Mouse (Mus musculus): ENCODE data around the gene Rims1.

Rims1 gene

DNA sequence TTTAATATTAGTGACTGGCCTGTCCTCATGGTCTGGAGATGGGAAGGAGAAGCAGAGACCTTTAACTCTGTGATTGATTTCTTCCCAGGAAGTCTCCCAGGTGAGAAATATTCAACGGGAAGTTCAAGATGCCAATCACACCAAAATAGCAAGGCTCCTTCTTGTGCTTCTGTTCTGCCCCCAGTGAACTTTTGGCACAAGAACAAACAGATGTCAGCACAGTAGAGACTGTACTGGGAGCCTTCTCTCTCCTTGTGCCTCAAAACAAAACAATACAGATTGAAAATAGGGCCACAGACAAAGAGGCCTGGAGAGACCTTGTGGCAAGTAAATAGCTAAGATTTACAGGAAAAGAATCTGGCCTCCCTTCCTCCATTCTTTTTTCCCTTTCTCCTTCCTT, 110.7 kb downstream of the Rims1 start:
- no peak for DNase-seq (ENCODE audit: low read depth, low spot score)

DNA sequence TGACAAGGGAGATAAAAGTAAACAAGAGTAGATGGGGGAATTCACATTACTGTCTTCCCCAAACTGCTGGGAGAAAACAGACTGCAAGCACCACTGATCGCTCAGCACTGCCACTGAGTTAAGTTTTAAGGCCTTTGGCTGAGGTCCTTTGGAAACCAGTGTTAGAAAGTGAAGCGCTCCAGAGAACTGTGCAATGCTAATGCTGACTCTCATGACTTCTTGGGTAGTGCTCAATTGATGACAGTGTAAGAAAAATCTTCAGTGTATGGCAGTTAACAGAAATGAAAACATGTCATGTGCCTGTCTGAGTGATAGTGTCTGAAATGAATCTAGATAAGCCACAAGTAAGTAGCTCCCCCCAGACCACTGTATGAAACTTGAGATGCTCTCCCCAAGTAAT, 111.3 kb downstream of the Rims1 start:
- no peak for DNase-seq (ENCODE audit: low read depth, low spot score)

DNA sequence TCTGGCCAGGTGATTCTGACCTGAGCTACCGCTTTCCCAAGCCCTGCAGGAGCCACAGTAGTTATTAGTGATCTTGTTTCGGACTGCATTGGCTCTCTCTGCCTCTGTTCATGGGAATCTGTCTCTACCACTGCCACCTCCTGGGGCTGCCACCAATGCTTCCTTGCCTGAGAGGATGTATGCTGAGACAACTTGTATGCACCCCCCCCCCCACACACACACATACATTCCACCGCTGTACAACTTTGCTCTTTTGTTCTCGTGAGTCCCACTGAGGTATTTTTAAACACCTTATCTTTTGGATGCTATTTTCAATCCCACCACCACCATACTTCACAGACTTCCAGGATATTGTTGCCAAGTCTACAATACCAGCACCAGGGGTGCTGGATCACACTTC, 122.3 kb downstream of the Rims1 start:
- no peak for DNase-seq (ENCODE audit: low read depth, low spot score)

DNA sequence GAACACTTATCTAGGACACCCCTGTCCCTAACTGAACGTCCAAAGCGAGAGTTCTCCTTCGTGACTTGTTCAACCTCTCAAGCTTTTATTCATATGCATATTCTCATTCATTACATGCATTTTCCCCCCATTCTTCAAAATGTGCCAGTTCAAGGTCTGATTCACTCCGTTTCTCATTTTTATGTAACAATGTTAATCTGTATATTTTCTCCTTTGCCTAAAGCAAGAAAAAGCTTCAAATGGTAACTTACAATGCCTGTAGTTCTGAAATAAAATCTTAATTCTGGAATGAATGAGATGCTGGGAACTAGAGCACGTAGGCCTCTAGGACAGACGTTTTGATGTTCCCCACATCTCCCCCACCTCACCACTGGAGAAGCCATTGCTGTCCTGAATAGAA, 141.6 kb downstream of the Rims1 start:
- no peak for DNase-seq (ENCODE audit: low read depth, low spot score)

DNA sequence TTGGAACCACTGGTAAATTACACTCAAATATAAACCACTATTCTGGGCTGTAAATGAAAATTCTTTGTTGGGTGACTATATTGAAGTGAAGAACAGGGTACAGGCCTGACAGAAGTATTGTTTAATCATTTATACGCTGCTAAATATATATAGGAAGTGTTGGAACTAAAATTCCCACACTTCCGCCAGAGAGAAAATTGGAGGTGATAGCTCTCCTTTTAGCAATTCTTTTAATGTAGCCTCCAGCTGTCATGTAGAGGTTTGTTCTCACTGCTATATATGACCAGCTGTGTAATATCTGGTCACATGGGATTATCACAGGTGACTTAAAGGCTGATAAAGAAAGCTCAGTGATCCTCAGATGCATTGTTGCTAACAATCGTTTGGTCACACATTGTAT, 144.0 kb downstream of the Rims1 start:
- DNase-seq (ENCODE audit: low read depth, low spot score), result no peak

DNA sequence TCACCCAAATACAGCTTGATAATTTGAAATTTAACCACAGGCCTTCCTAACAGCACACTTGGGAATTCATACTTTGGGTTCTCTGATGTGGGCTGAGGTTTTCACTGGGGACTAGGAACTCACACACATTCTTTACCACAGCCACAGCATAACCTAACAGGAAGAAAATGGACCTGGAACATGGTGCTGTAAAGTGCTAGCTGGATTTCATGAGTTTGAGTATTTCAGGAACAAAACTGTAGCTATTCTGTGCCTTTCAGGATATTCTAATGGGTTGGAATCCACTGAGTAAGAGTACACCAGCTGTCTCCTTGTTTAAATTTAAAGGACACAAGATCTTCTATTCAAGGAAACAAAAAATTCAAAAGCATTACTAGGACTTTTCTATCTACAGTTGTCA, 149.8 kb downstream of the Rims1 start:
- no peak for DNase-seq (ENCODE audit: low read depth, low spot score)

DNA sequence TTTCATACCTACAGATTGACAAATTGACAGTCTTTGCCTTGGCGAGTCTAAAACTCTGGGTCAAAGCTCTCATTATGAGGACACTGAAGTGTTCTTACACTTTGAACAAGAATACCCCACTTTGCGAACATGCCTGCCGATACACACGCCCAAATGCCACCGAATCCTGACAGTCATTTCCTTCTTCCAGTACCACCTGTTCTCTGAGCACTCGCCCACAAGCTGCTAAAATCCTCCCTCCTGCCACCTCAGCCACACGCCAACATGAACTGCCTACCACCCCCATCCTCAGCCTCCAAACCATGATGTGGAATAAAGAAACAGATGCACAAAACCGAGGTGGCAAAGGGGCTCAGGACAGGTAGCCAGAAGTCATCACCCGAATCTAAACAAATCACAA, 150.9 kb downstream of the Rims1 start:
- DNase-seq (ENCODE audit: low read depth, low spot score), result no peak

DNA sequence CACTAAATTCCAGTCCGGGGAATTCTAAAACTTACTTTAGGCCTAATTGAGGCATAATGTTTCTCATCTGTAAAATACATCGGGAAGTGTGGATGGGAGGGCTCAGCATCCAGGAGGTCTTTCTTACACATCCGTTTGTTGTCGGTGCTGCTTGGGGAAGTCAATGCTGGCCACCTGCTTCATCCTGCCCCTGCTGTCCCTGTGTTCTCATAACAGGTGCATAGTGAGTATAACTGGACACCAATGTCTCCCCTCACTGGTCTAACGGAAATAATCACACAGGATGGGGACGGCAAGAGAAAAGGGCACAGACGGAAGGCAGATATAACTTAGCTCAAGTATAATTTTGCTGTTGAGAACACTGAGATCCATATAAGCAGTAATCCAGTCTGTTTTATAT, 155.2 kb downstream of the Rims1 start:
- no peak for DNase-seq (ENCODE audit: low read depth, low spot score)

DNA sequence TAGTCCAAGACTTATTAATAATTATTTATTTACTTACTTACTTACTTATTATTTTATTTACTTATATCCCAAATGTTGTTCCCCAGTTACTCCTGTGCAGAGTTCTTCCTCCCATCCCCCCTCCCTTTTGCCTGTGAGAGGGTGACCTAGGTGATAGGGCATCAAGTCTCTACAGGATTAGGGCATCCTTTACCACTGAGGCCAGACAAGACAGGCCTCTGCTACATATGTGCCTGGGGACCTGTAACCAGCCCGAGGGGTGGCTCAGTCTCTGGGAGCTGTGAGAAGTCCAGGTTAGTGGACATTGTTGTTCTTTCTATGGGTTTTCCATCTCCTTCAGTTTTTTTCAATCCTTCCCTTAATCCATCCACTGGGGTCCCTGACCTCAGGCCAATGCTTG, 156.4 kb downstream of the Rims1 start:
- no peak for DNase-seq (ENCODE audit: low read depth, low spot score)

DNA sequence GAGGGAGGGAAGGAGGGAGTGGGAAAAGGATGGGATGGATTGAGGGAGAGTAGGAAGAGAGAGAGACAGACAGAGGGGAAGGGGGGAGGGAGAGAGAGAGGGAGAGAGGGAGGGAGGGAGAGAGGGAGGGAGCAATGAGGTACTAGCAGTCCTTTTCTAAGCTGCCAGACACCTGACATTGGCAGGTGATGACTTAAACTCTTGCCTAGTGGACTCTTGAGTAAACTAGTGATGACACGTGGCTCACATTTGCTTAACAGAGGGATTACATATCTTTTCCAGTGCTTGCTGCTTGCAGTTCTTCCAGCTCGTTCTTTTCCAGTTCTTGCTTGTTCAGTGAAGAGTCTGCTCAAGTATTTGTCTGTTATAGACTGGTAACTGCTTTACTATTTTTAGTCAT, 160.5 kb downstream of the Rims1 start:
- DNase-seq (ENCODE audit: low read depth, low spot score), result no peak

DNA sequence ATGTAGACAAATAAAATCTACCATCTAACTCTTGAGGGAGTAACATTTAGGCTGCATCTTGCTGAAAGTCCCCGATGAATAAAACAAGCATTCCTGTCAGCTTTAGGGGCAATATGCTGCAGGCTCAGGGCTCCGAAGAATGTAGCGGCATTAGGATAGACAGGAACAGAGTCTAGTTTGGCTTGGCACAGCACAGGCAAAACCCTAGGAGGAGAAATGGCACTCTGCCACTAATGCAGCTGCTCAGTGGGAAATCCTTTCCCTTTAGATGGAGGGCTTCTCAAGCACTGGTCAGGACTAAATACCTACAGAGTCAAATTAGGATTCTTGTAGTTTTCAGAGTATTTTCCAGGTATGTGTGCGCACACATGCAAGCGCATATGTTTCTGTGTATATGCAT, 165.2 kb downstream of the Rims1 start:
- DNase-seq (ENCODE audit: low read depth, low spot score), result no peak

DNA sequence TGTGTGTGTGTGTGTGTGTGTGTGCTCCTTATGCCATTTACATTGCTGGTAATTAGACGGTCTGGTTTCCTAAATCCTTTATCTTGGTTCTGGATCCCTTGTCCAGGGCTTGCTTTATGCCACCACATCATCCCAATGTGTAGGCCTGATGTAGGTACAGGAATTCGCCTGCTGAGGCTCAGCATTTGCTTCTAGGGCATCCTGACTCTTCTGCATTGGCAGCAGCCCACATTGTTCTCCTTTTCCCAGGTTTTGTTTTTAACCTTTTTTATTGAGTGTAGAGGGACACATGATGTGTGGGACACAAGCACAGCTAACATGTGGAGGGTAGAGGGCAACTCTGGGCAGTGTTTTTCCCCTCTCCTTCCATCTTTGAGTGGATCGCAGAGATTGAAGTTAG, 166.1 kb downstream of the Rims1 start:
- DNase-seq (ENCODE audit: low read depth, low spot score), result no peak

DNA sequence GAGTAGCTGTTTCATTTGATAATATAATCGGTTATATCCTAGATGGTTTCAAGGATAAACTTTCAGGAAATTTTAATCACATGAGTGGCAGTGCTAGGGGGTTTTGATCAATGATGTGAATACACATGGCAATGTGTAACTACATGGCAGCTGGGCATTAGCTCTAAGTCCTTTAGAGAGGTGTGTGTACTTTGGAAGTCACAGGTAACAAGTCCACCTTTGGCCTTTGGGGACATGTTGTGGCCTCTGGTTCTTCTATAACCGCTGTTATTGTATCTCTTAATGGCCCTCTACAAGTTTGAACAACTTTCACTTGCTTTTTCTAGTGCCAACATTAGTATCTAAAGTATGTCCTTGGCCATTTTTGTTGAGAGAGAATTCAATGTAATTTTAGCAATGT, 171.9 kb downstream of the Rims1 start:
- no peak for DNase-seq (ENCODE audit: low read depth, low spot score)

DNA sequence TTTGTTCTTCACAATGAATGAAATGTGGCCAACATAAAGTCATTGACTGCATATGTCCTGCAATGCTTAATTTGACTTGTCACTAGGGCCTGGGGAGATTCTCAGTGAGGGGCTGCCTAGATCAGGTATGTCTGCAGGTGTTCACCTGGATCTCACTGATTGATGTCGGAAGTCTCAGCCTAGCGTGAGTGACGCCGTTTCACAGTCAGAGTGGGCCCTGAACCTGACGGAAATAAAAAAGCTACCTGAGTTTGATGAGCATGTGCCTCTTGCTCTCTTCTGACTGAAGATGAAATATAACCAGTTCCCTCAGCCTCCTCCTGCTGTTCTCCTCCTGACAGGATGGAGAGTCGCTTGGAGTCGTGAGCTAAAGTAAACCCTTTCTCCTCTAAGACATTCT, 173.2 kb downstream of the Rims1 start:
- no peak for DNase-seq (ENCODE audit: low read depth, low spot score)

DNA sequence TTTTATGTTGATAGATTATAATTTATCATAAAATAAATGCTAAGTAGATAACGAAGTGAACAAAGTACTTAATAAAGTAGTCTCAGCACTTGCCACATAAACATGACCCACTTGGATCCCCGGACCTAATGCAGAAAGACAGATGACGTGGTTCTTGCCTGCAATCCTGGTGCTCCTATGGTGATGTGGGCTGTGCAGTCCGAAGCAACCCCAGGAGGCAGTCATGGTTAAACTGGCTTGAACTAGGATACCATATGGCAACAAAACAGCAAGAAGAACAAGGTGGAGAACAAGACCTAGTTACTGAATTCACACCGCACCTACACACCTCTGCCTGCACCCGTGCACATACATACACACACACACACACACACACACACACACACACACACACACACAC, 173.8 kb downstream of the Rims1 start:
- DNase-seq (ENCODE audit: low read depth, low spot score), result no peak

DNA sequence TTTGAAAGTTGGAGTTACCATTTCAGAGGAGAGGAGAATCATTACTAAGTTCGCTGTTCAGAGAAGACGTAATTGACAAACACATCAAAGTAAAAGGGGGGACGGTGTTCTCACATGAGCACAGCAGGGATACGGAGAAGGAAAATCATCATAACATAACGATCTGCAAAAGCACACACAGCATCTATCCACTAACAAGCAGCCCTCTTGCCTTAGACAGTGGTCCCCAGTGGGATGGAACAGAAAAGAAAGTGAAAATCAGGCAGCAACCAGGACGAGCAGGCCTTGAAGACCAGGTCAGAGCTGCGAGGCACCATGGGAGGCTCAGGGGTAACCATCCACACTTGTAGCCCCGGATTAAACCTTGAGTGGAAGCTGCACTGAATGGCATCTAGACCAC, 176.8 kb downstream of the Rims1 start:
- DNase-seq (ENCODE audit: low read depth, low spot score), result no peak

DNA sequence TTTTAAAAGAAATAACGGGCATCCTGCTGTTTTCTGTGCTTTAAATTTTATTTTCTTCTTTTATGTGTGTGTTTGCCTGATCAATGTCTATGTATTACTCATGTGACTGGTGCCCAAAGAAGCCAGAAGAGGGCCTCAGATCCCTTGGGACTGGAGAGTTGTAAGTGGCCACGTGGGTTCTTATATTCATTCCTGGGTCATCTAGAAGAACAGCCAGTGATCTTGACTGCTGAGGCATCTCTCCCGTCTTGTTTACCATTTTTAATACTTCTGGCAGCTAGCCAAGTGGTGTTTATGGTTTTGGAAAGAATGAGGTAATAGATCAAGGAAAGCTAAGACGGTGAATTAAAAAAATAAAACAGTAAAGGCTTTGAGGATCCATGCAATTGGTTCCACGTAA, 178.8 kb downstream of the Rims1 start:
- no peak for DNase-seq (ENCODE audit: low read depth, low spot score)

DNA sequence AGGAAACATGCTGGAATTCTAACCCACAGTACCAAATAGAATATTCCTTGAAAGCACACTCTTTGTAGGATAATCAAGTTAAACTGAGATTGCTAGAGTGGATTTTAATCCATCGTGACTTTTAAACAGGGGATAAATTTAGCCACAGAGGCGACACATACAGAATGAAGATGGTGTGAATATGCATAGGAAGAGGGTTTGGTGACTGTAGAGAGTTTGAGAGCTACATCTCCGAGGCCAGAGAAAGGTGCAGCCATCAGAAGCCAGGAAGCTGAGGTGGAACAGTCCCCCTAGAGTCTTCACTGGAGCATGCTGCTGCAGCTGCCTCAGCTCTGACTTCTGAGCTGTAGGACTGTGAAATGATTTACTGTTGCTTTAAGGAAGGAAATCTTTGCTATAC, 179.5 kb downstream of the Rims1 start:
- DNase-seq (ENCODE audit: low read depth, low spot score), result no peak

DNA sequence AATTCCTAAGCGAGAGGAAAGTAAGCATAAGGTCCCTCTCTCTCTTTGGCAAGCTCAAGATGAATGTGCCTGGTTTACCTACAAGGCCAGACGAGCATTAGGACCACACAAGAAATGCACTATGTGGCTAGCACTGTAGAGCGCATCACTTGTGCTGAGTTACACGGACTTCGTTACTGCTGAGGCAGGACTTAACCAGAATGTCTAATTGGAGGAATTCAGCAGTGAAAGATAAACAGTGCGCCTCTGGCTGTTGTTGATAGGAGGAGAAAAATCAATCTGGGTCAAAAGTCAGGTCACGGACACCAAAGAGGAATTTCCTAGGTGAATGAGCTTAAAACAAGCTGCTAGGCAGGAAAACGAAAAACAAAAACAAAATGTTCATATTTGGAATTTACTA, 185.0 kb downstream of the Rims1 start:
- DNase-seq (ENCODE audit: low read depth, low spot score), result no peak

DNA sequence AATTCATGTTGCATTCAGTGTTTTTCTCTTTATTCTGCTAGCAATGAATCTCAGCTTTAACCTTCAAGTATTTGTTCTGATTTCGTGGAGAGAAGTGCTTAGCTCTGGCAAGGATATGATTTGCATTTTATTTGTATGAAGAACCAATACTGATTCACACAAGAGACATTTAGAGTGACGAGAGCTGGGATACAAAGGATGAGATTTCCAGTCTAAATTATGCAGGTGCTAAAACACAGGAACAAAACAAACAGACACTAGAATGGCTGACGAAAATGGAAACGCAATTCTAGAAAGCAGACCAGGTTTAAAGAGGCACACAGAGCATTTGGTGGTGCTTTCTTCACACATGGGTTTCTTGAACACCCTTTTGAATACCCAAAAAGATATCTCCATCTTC, 190.2 kb downstream of the Rims1 start:
- DNase-seq (ENCODE audit: low read depth, low spot score), result no peak

DNA sequence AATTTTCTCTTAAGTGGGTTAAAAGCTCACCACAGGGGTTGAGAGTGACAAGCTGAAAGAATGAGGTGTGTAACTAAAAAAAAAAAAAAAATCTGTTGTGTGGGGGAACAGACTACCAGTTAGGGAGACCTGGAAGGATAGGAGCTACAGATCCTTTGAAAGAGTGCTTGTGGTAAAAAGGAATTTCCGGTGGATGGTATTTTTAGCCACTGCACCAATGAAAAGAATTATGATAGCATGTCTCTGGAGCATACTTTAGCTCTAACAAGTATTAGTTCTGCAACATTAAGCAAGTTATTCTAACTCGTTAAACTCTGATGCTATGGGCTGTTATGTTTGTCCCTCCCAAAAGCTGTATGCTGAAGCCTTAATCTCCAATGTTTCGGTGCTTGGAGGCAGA, 192.2 kb downstream of the Rims1 start:
- DNase-seq (ENCODE audit: low read depth, low spot score), result no peak

DNA sequence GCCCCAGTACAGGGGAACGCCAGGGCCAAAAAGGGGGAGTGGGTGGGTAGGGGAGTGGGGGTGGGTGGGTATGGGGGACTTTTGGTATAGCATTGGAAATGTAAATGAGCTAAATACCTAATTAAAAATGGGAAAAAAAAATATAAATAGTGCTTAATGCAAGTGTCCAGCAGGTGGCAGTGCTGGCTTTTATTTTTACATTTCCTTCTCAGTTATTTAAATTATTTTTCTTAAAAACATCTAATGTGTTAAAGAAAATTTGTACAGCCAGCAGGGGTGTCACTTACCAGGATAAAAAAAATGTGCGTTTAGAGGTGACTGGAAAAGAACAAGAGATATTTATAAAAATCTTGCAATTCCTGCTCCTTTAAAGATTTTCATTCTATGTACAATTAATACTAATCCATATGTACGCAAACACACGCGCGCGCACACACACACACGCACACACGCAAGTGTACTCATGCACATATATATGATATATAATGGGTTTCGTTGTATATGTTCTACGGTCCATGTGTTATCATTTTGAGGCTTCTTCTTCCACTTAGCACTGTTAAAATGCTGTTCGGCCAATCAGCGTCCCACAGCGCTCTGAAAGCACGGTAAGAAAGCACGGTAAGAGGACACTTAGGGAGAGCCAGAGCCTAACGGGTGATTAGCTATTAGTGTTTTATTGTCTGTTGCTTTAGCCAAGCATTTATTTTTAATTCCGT, 201.3 kb downstream of the Rims1 start:
- DNase-seq (ENCODE audit: low read depth, low spot score), result no peak

DNA sequence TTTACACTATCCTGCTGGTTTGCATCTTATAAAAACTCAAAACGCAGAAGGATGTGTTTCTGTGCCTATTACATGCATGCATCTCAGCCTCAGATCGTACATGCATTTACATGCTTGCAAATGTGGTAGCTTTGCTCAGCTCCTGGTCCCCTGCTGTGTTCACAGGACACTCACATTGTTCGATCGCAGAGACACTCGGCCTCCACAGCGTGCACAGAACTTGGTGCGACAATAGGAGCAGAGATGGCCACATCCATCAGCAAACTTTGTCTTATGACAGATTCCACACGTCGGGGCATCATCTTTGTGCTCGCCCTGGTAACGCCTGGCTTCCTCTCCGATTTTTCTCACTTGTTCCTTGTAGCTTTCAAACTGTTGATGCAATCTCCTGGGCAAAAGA, 209.6 kb downstream of the Rims1 start:
- DNase-seq (ENCODE audit: low read depth, low spot score), result no peak

DNA sequence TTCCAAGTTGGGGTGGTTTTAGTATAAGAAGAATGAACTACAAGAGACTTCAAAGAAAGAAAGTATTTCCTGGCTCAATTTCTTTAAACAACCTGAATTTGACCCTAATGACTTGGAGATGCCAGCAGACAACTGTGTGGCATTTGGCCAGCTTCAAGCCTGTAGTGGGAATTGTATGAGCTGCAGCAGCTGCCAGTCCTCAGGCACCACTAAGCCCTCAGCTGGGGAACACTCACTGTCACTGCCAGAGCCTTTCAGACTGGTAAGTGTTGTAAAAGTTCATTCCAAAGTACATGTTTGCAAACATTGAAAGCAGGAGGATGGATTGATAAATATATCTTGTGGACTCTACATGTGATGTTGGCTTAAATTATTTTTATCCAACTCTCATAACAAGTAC, 211.0 kb downstream of the Rims1 start:
- DNase-seq (ENCODE audit: low read depth, low spot score), result no peak
